Mouse (Mus musculus) embryonic fibroblast, embryonic 13.5 days (primary cell): Measurements from ENCODE around the gene Gm9972.

Experiments
- CTCF ChIP-seq: IDR thresholded peaks from 2 replicates; pipeline ENCODE4 v1.5.1; 2011; ENCODE audit warnings: mild to moderate bottlenecking, control low read depth, low read length, moderate library complexity, borderline replicate concordance; ENCODE audit not compliant: insufficient read depth
- POLR2A ChIP-seq: IDR thresholded peaks from 2 replicates; pipeline ENCODE4 v1.6.1; 2011; ENCODE audit warnings: low read depth, mild to moderate bottlenecking, control low read depth, low read length, moderate library complexity

GRCm38 (mm10) chr11:43012980-43013379, 22.6 kb upstream of the Gm9972 start:
- TF ChIP-seq POLR2A (no peak), CTCF (no peak)
